Mouse (Mus musculus) kidney, adult 2 months (tissue): ENCODE results near the gene Tmem151a.

ENCODE experiments used
- CTCF ChIP-seq: fragments of 200-500 bp; conservative IDR thresholded peaks from 2 replicates; pipeline ENCODE4 v1.5.1; 2011; ENCODE audit warnings: low read depth, mild to moderate bottlenecking, control low read depth, low read length, moderate library complexity, mixed read lengths; ENCODE audit not compliant: insufficient read depth, insufficient read length
- POLR2A ChIP-seq: fragments of 200-500 bp; IDR thresholded peaks from one replicate; pipeline ENCODE4 v1.6.1; 2011; ENCODE audit warnings: low read depth, low read length, control low read depth

- no peak for TF ChIP-seq CTCF
- no peak for TF ChIP-seq POLR2A
Measured at GRCm38 (mm10) chr19:5082005-5082404, 3.3 kb downstream of the Tmem151a start.
